Mouse (Mus musculus) midbrain, embryonic 10.5 days (tissue): ENCODE measurements around the gene Natd1. TPM values are rescaled to one million over a fixed set of nuclear protein-coding genes. Genes with fewer than 3 reads are reported as not detected.

Experiments used
- polyA plus RNA-seq: library from polyadenylated mRNA; unstranded; fragments of >200 nt; fragmentation: Nextera tagmentation; extraction: Ambion mirVana; gene quantifications from 2 replicates; pipeline ENCODE4 v1.2.1, GENCODE M21; 2016

The Natd1 gene
- polyA plus RNA-seq, 1 experiment from 2014 or later: 18.0 TPM

Other genes with a start within 250 kb of the Natd1 start
- gene Llgl1, start 215.0 kb downstream of the Natd1 start, polyA plus RNA-seq: 147 and 158 TPM in 2 replicates
- gene Flii, start 187.5 kb downstream of the Natd1 start, polyA plus RNA-seq: 74.8 and 82.6 TPM in 2 replicates
- gene Mief2, start 186.4 kb downstream of the Natd1 start, polyA plus RNA-seq: 14.6 and 15.6 TPM in 2 replicates
- gene Top3a, start 137.4 kb downstream of the Natd1 start, polyA plus RNA-seq: 23.2 and 23.9 TPM in 2 replicates
- gene Smcr8, start 137.2 kb downstream of the Natd1 start, polyA plus RNA-seq: 7.8 and 8.8 TPM in 2 replicates
- gene Shmt1, start 103.0 kb downstream of the Natd1 start, polyA plus RNA-seq: 75.3 and 86.3 TPM in 2 replicates
- gene Dhrs7b, start 84.1 kb downstream of the Natd1 start, polyA plus RNA-seq: 29.3 and 34.0 TPM in 2 replicates
- gene Tmem11, start 35.5 kb downstream of the Natd1 start, polyA plus RNA-seq: 71.0 and 75.7 TPM in 2 replicates
- gene Map2k3, start 17.3 kb upstream of the Natd1 start, polyA plus RNA-seq: 55.7 and 65.1 TPM in 2 replicates
- 0.53 and 0.62 TPM in 2 replicates for gene Kcnj12, start 107.8 kb upstream of the Natd1 start, polyA plus RNA-seq
- 1.2 TPM in 2 replicates for gene Tnfrsf13b, start 212.0 kb upstream of the Natd1 start, polyA plus RNA-seq